14 mouse cellular contexts compared by ENCODE assay signal in genomic region chr5:30726151-30726693, GRCm38 (mm10). TPM values are rescaled to one million over a fixed set of nuclear protein-coding genes. Genes with fewer than 3 reads are reported as not detected.
"Had no signal": no experiment of that assay in that cellular context is flagged by ENCODE, and none has a peak within 500 bp of the region (broad histone marks: within the 10 kb centered on the region; RNA-seq: fewer than 3 reads in every experiment).

No protein-coding gene starts in this region.

- ATAC-seq: liver, embryonic 12.5 days had no signal

- H3K27ac ChIP-seq: left cerebral cortex, adult 2 months; limb, embryonic 10.5 days; liver, embryonic 12.5 days; lung, embryonic 15.5 days; macrophage; midbrain, embryonic 12.5 days; stomach, embryonic 15.5 days had no signal

- H3K9me3 ChIP-seq: limb, embryonic 10.5 days; liver, embryonic 12.5 days; lung, embryonic 15.5 days; midbrain, embryonic 12.5 days; stomach, embryonic 15.5 days had no signal

- H3K4me3 ChIP-seq: left cerebral cortex, adult 2 months; limb, embryonic 10.5 days; liver, embryonic 12.5 days; lung, embryonic 15.5 days; megakaryocyte, embryonic 14.5 days; midbrain, embryonic 12.5 days; stomach, embryonic 15.5 days had no signal

- DNase-seq: kidney, adult 9 months; kidney, postnatal 10 days; lung, postnatal 14 days; right cerebral cortex, postnatal 14 days; thymus, adult 2 months; thymus, postnatal 25 days had no signal

- H3K27me3 ChIP-seq: liver, embryonic 12.5 days; lung, embryonic 15.5 days; midbrain, embryonic 12.5 days; stomach, embryonic 15.5 days had no signal

- H3K4me2 ChIP-seq: liver, embryonic 12.5 days; lung, embryonic 15.5 days; midbrain, embryonic 12.5 days; stomach, embryonic 15.5 days had no signal

- H3K4me1 ChIP-seq: limb, embryonic 10.5 days; liver, embryonic 12.5 days; lung, embryonic 15.5 days; megakaryocyte, embryonic 14.5 days; stomach, embryonic 15.5 days had no signal

- H3K36me3 ChIP-seq: limb, embryonic 10.5 days; liver, embryonic 12.5 days; lung, embryonic 15.5 days; stomach, embryonic 15.5 days had no signal

- H3K9ac ChIP-seq: liver, embryonic 12.5 days; lung, embryonic 15.5 days; midbrain, embryonic 12.5 days; stomach, embryonic 15.5 days had no signal

RNA-seq across cellular contexts. Expression of gene Dpysl5, which starts 14.9 kb away (rescaled TPM):
- polyA plus RNA-seq: macrophage had no signal
